Mouse (Mus musculus): Measurements from ENCODE around the gene Pitpnb.

Gene Pitpnb

GRCm38 (mm10) chr5:111396199-111396598, 65.6 kb downstream of the Pitpnb start:
- DNase-seq (ENCODE audit: low spot score in 2 of 2) = no peak

GRCm38 (mm10) chr5:111398471-111398870, 67.9 kb downstream of the Pitpnb start:
- DNase-seq (ENCODE audit: low spot score in 2 of 2) = no peak

GRCm38 (mm10) chr5:111399271-111399670, 68.7 kb downstream of the Pitpnb start:
- DNase-seq (ENCODE audit: low spot score in 2 of 2) = no peak

GRCm38 (mm10) chr5:111401879-111402650, 71.5 kb downstream of the Pitpnb start:
- DNase-seq (ENCODE audit: low spot score in 2 of 2) = peak; percentile 41 to 64

- DNase-seq (ENCODE audit: low spot score in 2 of 2) = peak in 1 of 2 experiments; percentile 47
These were observed 72.1 kb downstream of the Pitpnb start for GRCm38 (mm10) chr5:111402651-111402996.

GRCm38 (mm10) chr5:111404721-111405120, 74.2 kb downstream of the Pitpnb start:
- no peak for DNase-seq (ENCODE audit: low spot score in 2 of 2)

GRCm38 (mm10) chr5:111408470-111409105, 78.0 kb downstream of the Pitpnb start:
- DNase-seq (ENCODE audit: low spot score in 2 of 2) = peak; percentile 62 to 67

GRCm38 (mm10) chr5:111409412-111410044, 79.0 kb downstream of the Pitpnb start:
- DNase-seq (ENCODE audit: low spot score in 2 of 2) = peak in 1 of 2 experiments; percentile 28

GRCm38 (mm10) chr5:111410665-111411064, 80.1 kb downstream of the Pitpnb start:
- DNase-seq (ENCODE audit: low spot score in 2 of 2) = no peak

GRCm38 (mm10) chr5:111414192-111414591, 83.6 kb downstream of the Pitpnb start:
- peak; percentile 65 to 79 for DNase-seq (ENCODE audit: low spot score in 2 of 2)

GRCm38 (mm10) chr5:111414770-111415249, 84.2 kb downstream of the Pitpnb start:
- DNase-seq (ENCODE audit: low spot score in 2 of 2) = no peak

GRCm38 (mm10) chr5:111415575-111415974, 85.0 kb downstream of the Pitpnb start:
- no peak for DNase-seq (ENCODE audit: low spot score in 2 of 2)

- DNase-seq (ENCODE audit: low spot score in 2 of 2) = no peak
These were observed 85.5 kb downstream of the Pitpnb start for GRCm38 (mm10) chr5:111416048-111416447.

- DNase-seq (ENCODE audit: low spot score in 2 of 2) = peak; percentile 91 to 92
These were observed 86.2 kb downstream of the Pitpnb start, which contains the start of gene Mn1 for GRCm38 (mm10) chr5:111416591-111417374. Gene Mn1 (plus strand): TSS chr5:111417362.

- DNase-seq (ENCODE audit: low spot score in 2 of 2) = peak in 1 of 2 experiments; percentile 36
These were observed 87.0 kb downstream of the Pitpnb start for GRCm38 (mm10) chr5:111417378-111418131.

- peak in 1 of 2 experiments; percentile 39 for DNase-seq (ENCODE audit: low spot score in 2 of 2)
These were observed 87.9 kb downstream of the Pitpnb start for GRCm38 (mm10) chr5:111418202-111419120.

- no peak for DNase-seq (ENCODE audit: low spot score in 2 of 2)
These were observed 88.7 kb downstream of the Pitpnb start for GRCm38 (mm10) chr5:111419121-111419881.

GRCm38 (mm10) chr5:111420011-111420691, 89.6 kb downstream of the Pitpnb start:
- no peak for DNase-seq (ENCODE audit: low spot score in 2 of 2)
